ENCODE assay signal across 26 mouse cellular contexts in genomic region chr5:113664629-113665195, GRCm38 (mm10). TPM values are rescaled to one million over a fixed set of nuclear protein-coding genes. Genes with fewer than 3 reads are reported as not detected.
DNase-seq lines count a peak whose midpoint lies in the region; TF ChIP-seq lines count a peak whose summit lies in the region.
"Had no signal": no experiment of that assay in that cellular context is flagged by ENCODE, and none has a peak within 500 bp of the region (broad histone marks: within the 10 kb centered on the region; RNA-seq: fewer than 3 reads in every experiment).

No protein-coding gene starts in this region.

- H3ac ChIP-seq in myocyte (ENCODE audit: control insufficient read depth, insufficient read length) = no peak overlapping the region

- peak overlapping the region; percentile 36 for H3K4me2 ChIP-seq in myocyte (ENCODE audit: low read depth)
- H3K4me2 ChIP-seq: embryonic facial prominence, embryonic 12.5 days; forebrain, embryonic 15.5 days; heart, embryonic 13.5 days; lung, embryonic 15.5 days; neural tube, embryonic 12.5 days had no signal

- TF ChIP-seq EP300 in ES-Bruce4 (IDR thresholded peaks at IDR 0.05; ENCODE audit: insufficient read depth, low read depth, low read length) = peak; percentile 85; the same call in 1 of the 2 replicates

- no peaks in the 10 kb centered on the region for H3K36me3 ChIP-seq in ES-Bruce4 (ENCODE audit: control insufficient read depth, insufficient read depth, low read length, poor library complexity, severe bottlenecking)
- H3K36me3 ChIP-seq in myocyte (ENCODE audit: control insufficient read depth, insufficient read depth) = no peaks in the 10 kb centered on the region
- H3K36me3 ChIP-seq: embryonic facial prominence, embryonic 12.5 days; forebrain, embryonic 15.5 days; heart, embryonic 13.5 days; limb, embryonic 13.5 days; lung, embryonic 15.5 days; neural tube, embryonic 12.5 days had no signal

- H3K4me3 ChIP-seq in ES-Bruce4 (ENCODE audit: low read depth, low read length) = no peak overlapping the region
- H3K4me3 ChIP-seq in myocyte = no peak overlapping the region
- H3K4me3 ChIP-seq: embryonic facial prominence, embryonic 12.5 days; forebrain, embryonic 15.5 days; heart, embryonic 13.5 days; limb, embryonic 13.5 days; lung, embryonic 15.5 days; neural tube, embryonic 12.5 days had no signal

- no peak overlapping the region for H3K9ac ChIP-seq in ES-Bruce4 (ENCODE audit: low read depth, poor library complexity, severe bottlenecking)
- H3K9ac ChIP-seq: embryonic facial prominence, embryonic 12.5 days; forebrain, embryonic 15.5 days; heart, embryonic 13.5 days; limb, embryonic 13.5 days; lung, embryonic 15.5 days; neural tube, embryonic 12.5 days had no signal

- H3K27me3 ChIP-seq in ES-Bruce4 (ENCODE audit: control insufficient read depth, insufficient read depth, low read length, poor library complexity, severe bottlenecking) = no peaks in the 10 kb centered on the region
- H3K27me3 ChIP-seq in myocyte (ENCODE audit: control insufficient read depth, insufficient read depth, insufficient read length) = no peaks in the 10 kb centered on the region
- H3K27me3 ChIP-seq: embryonic facial prominence, embryonic 12.5 days; forebrain, embryonic 15.5 days; limb, embryonic 13.5 days; lung, embryonic 15.5 days; neural tube, embryonic 12.5 days had no signal

- H3K4me1 ChIP-seq in ES-Bruce4 (ENCODE audit: control insufficient read depth, insufficient read depth, low read length) = peaks cover 3% of the 10 kb centered on the region
- H3K4me1 ChIP-seq: embryonic facial prominence, embryonic 12.5 days; forebrain, embryonic 15.5 days; heart, embryonic 13.5 days; neural tube, embryonic 12.5 days had no signal

- no peak overlapping the region; the same call in 1 of the 2 replicates for H3K27ac ChIP-seq in ES-Bruce4 (ENCODE audit: insufficient read depth, low read length)
- H3K27ac ChIP-seq: embryonic facial prominence, embryonic 12.5 days; forebrain, embryonic 15.5 days; heart, embryonic 13.5 days; hindbrain, postnatal 0 days; lung, embryonic 15.5 days; neural tube, embryonic 12.5 days had no signal

- DNase-seq in gastrocnemius, adult 18-20 months (ENCODE audit: low spot score) = peak; percentile 44
- no peak for DNase-seq in gastrocnemius, postnatal 10 days
- peak; percentile 15 for DNase-seq in c-Kit-positive CD71-positive TER-119-positive erythroid progenitor cells, embryonic 14.5 days (ENCODE audit: low spot score)
- DNase-seq in cerebellum, postnatal 10 days = no peak
- DNase-seq in ovary, postnatal 10 days (ENCODE audit: low spot score) = no peak
- no peak for DNase-seq in frontal cortex, postnatal 10 days (ENCODE audit: low spot score in 2 of 2)
- DNase-seq: cerebellum, adult 11 months; cerebellum, postnatal 36 days; heart, postnatal 4 days; kidney, adult 11 months; kidney, postnatal 10 days; right cerebral cortex, postnatal 14 days; thymus, postnatal 14 days had no signal

- no peaks in the 10 kb centered on the region for H3K79me2 ChIP-seq in myocyte (ENCODE audit: control insufficient read depth, insufficient read depth)

- TF ChIP-seq CTCF in ES-Bruce4 (IDR thresholded peaks at IDR 0.05; ENCODE audit: low read depth, low read length) = no peak

- TF ChIP-seq POLR2A in ES-Bruce4 (IDR thresholded peaks at IDR 0.05; ENCODE audit: insufficient read depth, low read length) = peak; percentile 95
- TF ChIP-seq POLR2A in myocyte (IDR thresholded peaks at IDR 0.05; ENCODE audit: insufficient read length, low read depth) = no peak

- H3K9me3 ChIP-seq in ES-Bruce4 (replicated peaks; ENCODE audit: control insufficient read depth, insufficient read depth, low read length, poor library complexity, severe bottlenecking) = 0 out of 2 replicates have a peak, but pooled peaks cover 2% of the 10 kb centered on the region
- H3K9me3 ChIP-seq: embryonic facial prominence, embryonic 12.5 days; forebrain, embryonic 15.5 days; lung, embryonic 15.5 days; neural tube, embryonic 12.5 days had no signal

TF ChIP-seq in myocyte, 11 proteins besides CTCF, POLR2A, EP300 and RAD21:
- no peak for TF ChIP-seq MAX (IDR thresholded peaks at IDR 0.05; ENCODE audit: low read depth)
- no peak for TF ChIP-seq CEBPB (IDR thresholded peaks at IDR 0.05; ENCODE audit: insufficient read depth, poor library complexity, severe bottlenecking)
- no peak for TF ChIP-seq POLR2AphosphoS2 (IDR thresholded peaks at IDR 0.05; ENCODE audit: insufficient read length, low read depth)
- TF ChIP-seq MYOD1 (IDR thresholded peaks at IDR 0.05; ENCODE audit: control insufficient read depth in 1 of 3, insufficient read length in 2 of 3, low read depth in 2 of 3) = no peak
- no peak for TF ChIP-seq MYOG (IDR thresholded peaks at IDR 0.05; ENCODE audit: control insufficient read depth in 1 of 3, insufficient read depth in 1 of 3, insufficient read length in 2 of 3, low read depth in 2 of 3)
- no peak for TF ChIP-seq TCF12 (IDR thresholded peaks at IDR 0.05; ENCODE audit: insufficient read depth, poor library complexity, severe bottlenecking)

RNA-seq across cellular contexts. Expression of gene Cmklr1, which starts 14.5 kb away (rescaled TPM):
- total RNA-seq in gastrocnemius, adult 18-20 months (2021) = 10 to 100 TPM; 12.4 to 14.9 TPM
- total RNA-seq in gastrocnemius, postnatal 10 days (2021) = 10 to 100 TPM; 13.7 to 15.2 TPM
- polyA plus RNA-seq in ES-Bruce4 (2011; ENCODE audit: insufficient read depth, insufficient read length, low read depth, missing spikeins) (1.8 and 2.1 TPM in 2 replicates), myocyte (2012; fragmentation: generic; extraction: Trizol) (14.1 TPM)

RNA-seq across cellular contexts. Expression of gene 1700069L16Rik, which starts 59.9 kb away (rescaled TPM):
- total RNA-seq in gastrocnemius, adult 18-20 months (2021) = not detected
- total RNA-seq in gastrocnemius, postnatal 10 days (2021) = not detected
- polyA plus RNA-seq in ES-Bruce4 (2011; ENCODE audit: insufficient read depth, insufficient read length, low read depth, missing spikeins) = not detected in 2 replicates
- not detected for polyA plus RNA-seq in myocyte (2012; fragmentation: generic; extraction: Trizol)
- total RNA-seq: adrenal gland, adult 18-20 months; gastrocnemius, postnatal 4 days; heart, postnatal 4 days; hindbrain, postnatal 0 days; left cerebral cortex, adult 8-10 months had no signal
- polyA plus RNA-seq: embryonic facial prominence, embryonic 12.5 days; forebrain, embryonic 15.5 days; heart, embryonic 13.5 days; hindbrain, postnatal 0 days; limb, embryonic 13.5 days; lung, embryonic 15.5 days; midbrain, embryonic 16.5 days; neural tube, embryonic 12.5 days had no signal

Comparison
In these comparisons a context has a peak if more than half of its experiments do, and no peak if none do; other contexts are left out.
1. DNase-seq: peak in gastrocnemius, adult 18-20 months (single experiment) and c-Kit-positive CD71-positive TER-119-positive erythroid progenitor cells, embryonic 14.5 days (single experiment); none in gastrocnemius, postnatal 10 days (single experiment), cerebellum, postnatal 10 days (0 of 2), ovary, postnatal 10 days (single experiment) and frontal cortex, postnatal 10 days (0 of 2).